Mouse (Mus musculus) stomach, embryonic 15.5 days (tissue): Measurements from ENCODE around the gene Stt3a. TPM values are rescaled to one million over a fixed set of nuclear protein-coding genes. Genes with fewer than 3 reads are reported as not detected.

Experiments used
- ATAC-seq: fragments of 200-750 bp; cut with Nextera tagmentation; 2 replicates; pipeline ENCODE4 v1.8.0; 2017; ENCODE audit warnings: low read depth, moderate number of reproducible peaks, moderate TSS enrichment; ENCODE audit not compliant: insufficient read depth, low FRiP score
- H3K27ac ChIP-seq: fragments of 300-500 bp; sonication (generic); 2 replicates; pipeline ENCODE4 v1.5.1; 2015; ENCODE audit warnings: mild to moderate bottlenecking, inconsistent platforms
- H3K27me3 ChIP-seq: fragments of 300-500 bp; sonication (generic); replicated peaks from 2 replicates; pipeline ENCODE4 v1.6.1; 2015; ENCODE audit warnings: inconsistent platforms
- H3K36me3 ChIP-seq: fragments of 300-500 bp; sonication (generic); 2 replicates; pipeline ENCODE4 v1.6.1; 2015; ENCODE audit warnings: inconsistent platforms
- H3K4me1 ChIP-seq: fragments of 300-500 bp; sonication (generic); 2 replicates; pipeline ENCODE4 v1.6.1; 2015; ENCODE audit warnings: inconsistent platforms
- H3K4me2 ChIP-seq: fragments of 300-500 bp; sonication (generic); 2 replicates; pipeline ENCODE4 v1.6.1; 2015; ENCODE audit warnings: mild to moderate bottlenecking, inconsistent platforms
- H3K4me3 ChIP-seq: fragments of 300-500 bp; sonication (generic); replicated peaks from 2 replicates; pipeline ENCODE4 v1.5.1; 2015; ENCODE audit warnings: inconsistent platforms
- H3K9ac ChIP-seq: fragments of 300-500 bp; sonication (generic); 2 replicates; pipeline ENCODE4 v1.6.1; 2015; ENCODE audit warnings: inconsistent platforms
- H3K9me3 ChIP-seq: fragments of 300-500 bp; sonication (generic); 2 replicates; pipeline ENCODE4 v1.6.1; 2016; ENCODE audit warnings: inconsistent platforms
- WGBS: fragments of 180-500 bp; shearing (Covaris S2); methylation state at CpG from one replicate; pipeline ENCODE4 v1.1.7; 2015; 5-methylcytosine and 5-hydroxymethylcytosine counted together
- polyA plus RNA-seq: library from polyadenylated mRNA; unstranded; fragments of >200 nt; fragmentation: Nextera tagmentation; extraction: Ambion mirVana; gene quantifications from 2 replicates; pipeline ENCODE4 v1.2.1, GENCODE M21; 2015

Stt3a gene
- 271 and 354 TPM in 2 replicates for polyA plus RNA-seq

DNA sequence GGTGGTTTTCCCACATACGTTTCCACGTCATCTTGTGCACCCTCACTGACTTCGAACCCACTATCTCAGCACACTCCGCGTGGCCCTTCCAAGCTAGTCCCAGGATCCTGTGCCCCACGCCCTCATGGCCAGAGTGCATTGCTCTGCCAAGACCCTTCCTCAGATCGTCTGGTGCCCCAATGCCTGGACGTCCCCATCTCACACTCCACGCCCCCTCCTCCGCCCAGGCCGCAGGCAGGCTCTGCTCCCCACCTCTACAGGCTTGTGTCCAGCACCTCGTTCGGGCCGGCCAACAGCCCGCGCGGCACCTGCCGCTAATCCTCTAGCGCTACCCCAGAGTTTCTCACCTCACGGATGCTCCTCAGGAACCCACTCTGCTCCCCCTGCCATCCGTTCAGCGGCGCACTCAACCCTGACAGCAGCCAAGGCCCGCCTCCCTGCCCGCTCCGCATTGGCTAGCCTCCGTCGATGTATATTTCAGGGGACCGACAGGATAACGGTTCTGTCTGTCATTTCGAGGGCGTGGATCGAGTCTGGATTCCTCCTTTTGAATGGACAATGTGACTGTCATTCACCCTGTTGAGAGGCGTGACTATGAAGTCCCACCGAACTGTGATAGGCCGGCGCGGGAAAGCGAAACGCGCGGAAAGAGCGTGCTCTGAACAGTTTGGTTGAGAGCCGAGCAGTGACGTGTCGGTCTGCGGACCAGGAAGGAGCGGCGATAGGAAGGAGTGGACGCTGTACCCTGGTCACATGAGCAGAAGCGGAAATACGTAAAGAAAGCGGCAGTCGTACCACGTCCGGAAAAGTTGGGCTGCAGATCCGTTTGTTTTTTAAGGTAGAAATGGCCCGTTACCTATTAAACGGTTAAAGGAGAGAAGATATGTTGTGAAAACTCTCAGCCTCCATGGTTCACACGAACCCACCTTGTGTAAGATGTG, at the start of gene Stt3a:
Gene Stt3a, minus strand, starts transcription at position 477 of the 941 bp plus-strand sequence.
- Histone ChIP-seq H3K36me3 (peaks cover 11% of the 10 kb centered on the region), H3K9ac (peak within 1 kb of the TSS; percentile 90), H3K27me3 (no peaks in the 10 kb centered on the region), H3K9me3 (no peaks in the 10 kb centered on the region), H3K4me2 (peak within 1 kb of the TSS; percentile 71), H3K4me3 (peak within 1 kb of the TSS; percentile 99), H3K4me1 (0 out of 2 replicates have a peak, but pooled peaks cover 2% of the 10 kb centered on the region), H3K27ac (peak within 1 kb of the TSS; percentile 92)
- ATAC-seq = peak; percentile 100
- under 1% methylated on average over 60 of the region's 60 CpGs for WGBS

DNA sequence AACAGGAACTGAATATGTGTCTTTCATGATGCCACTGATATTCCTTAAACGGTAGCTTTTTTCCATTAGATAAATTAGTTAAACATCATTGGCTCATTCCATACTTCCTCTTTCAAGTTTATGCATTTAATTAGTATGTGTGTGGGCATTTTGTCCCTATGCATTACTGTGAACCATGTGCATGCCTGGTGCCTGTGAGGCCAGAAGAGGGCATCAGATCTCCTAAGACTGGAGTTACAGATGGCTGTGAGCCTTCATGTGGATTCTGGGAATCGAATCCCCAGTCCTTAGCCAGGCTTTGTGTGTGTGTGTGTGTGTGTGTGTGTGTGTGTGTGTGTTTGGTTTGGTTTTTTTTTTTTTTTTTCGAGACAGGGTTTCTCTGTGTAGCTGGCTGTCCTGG, 47.0 kb upstream of the Stt3a start:
- Histone ChIP-seq H3K4me1 (no peaks in the 10 kb centered on the region), H3K36me3 (no peaks in the 10 kb centered on the region), H3K9ac (no peak overlapping the region), H3K27me3 (no peaks in the 10 kb centered on the region), H3K4me3 (no peak overlapping the region), H3K9me3 (no peaks in the 10 kb centered on the region), H3K27ac (no peak overlapping the region), H3K4me2 (no peak overlapping the region)
- ATAC-seq = no peak
- 51% methylated on average over 3 of the region's 3 CpGs for WGBS

- ATAC-seq = no peak
- Histone ChIP-seq H3K27ac (no peak overlapping the region), H3K9me3 (no peaks in the 10 kb centered on the region), H3K27me3 (no peaks in the 10 kb centered on the region), H3K4me1 (no peaks in the 10 kb centered on the region), H3K9ac (no peak overlapping the region), H3K4me3 (no peak overlapping the region), H3K4me2 (no peak overlapping the region), H3K36me3 (no peaks in the 10 kb centered on the region)
- 78% methylated on average over 5 of the region's 5 CpGs for WGBS
Observed at GRCm38 (mm10) chr9:36808126-36808785, 40.8 kb upstream of the Stt3a start.

- 78% methylated on average over 3 of the region's 3 CpGs for WGBS
Observed at GRCm38 (mm10) chr9:36805256-36805975, 37.9 kb upstream of the Stt3a start.

DNA sequence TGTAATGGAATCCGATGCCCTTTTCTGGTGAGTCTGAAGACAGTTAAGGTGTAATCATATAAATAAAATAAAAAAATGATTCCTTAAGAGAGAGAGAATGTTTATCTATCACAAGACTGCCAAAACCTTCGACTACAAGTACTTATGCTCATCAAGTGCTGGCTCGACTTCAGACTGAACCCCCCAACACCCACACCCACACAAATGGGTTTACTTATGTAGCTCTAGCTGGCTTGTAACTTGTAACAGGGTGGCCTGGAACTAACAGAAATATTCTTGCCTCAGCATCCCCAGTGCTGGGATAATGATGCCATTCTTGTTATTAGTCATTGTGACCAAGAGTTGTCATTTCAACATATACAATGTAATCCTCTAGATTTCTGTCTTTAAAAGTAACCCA, 36.4 kb upstream of the Stt3a start:
- H3K36me3 ChIP-seq = no peaks in the 10 kb centered on the region
- H3K27me3 ChIP-seq = no peaks in the 10 kb centered on the region
- no peak overlapping the region for H3K27ac ChIP-seq
- no peak overlapping the region for H3K4me3 ChIP-seq
- H3K4me1 ChIP-seq = no peaks in the 10 kb centered on the region
- H3K9me3 ChIP-seq = no peaks in the 10 kb centered on the region
- H3K9ac ChIP-seq = no peak overlapping the region
- no peak overlapping the region for H3K4me2 ChIP-seq
- no peak for ATAC-seq
- WGBS = 73% methylated on average over 3 of the region's 3 CpGs

More at GRCm38 (mm10) chr9:36805256-36805975, 37.9 kb upstream of the Stt3a start:
- H3K36me3 ChIP-seq = no peaks in the 10 kb centered on the region
- H3K9me3 ChIP-seq = no peaks in the 10 kb centered on the region
- H3K4me1 ChIP-seq = no peaks in the 10 kb centered on the region
- no peaks in the 10 kb centered on the region for H3K27me3 ChIP-seq
- H3K4me3 ChIP-seq = no peak overlapping the region
- ATAC-seq = no peak
- H3K9ac ChIP-seq = no peak overlapping the region
- no peak overlapping the region for H3K27ac ChIP-seq
- no peak overlapping the region for H3K4me2 ChIP-seq

DNA sequence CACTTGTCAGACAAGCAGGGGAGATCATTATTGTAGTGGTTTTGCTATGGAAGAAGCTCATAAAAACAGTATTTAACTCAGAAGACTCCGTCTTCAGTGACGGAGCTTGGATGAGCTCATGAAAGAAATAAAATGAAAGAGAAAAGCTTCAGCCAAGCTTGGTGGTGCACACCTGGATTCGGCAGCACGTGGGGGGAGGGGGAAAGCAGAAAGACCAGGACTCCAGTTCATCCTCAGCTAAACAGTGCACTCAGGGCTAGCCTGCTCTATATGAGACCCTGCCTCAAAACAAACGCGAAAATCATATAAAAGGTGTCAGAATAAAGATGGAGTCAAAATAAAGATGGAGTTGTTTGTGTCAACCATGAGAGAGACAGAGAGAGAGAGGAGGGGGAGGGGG, 35.9 kb upstream of the Stt3a start:
- Histone ChIP-seq H3K27ac (no peak overlapping the region), H3K36me3 (no peaks in the 10 kb centered on the region), H3K27me3 (no peaks in the 10 kb centered on the region), H3K4me2 (no peak overlapping the region), H3K4me3 (no peak overlapping the region), H3K9me3 (no peaks in the 10 kb centered on the region), H3K4me1 (no peaks in the 10 kb centered on the region), H3K9ac (no peak overlapping the region)
- ATAC-seq = no peak
- 74% methylated on average over 6 of the region's 6 CpGs for WGBS

DNA sequence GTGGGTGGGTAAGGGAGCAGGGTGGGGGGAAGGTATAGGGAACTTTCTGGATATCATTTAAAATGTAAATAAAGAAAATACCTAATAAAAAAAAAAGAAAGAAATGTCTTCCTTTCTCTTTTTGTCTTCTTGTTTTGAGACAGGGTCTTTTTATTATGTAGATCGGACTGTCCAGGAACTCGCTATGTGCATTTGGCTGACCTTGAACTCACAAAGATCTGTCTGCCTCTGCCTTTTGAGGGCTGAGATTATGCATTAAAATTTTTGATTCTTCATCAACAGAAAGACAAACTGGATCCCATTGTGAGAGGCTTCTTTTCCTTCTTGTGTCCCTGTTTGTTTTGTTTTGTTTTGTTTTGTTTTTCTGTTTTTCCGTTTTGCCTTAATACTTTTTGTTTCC, 35.5 kb upstream of the Stt3a start:
- 87% methylated on average over 3 of the region's 3 CpGs for WGBS
- Histone ChIP-seq H3K36me3 (no peaks in the 10 kb centered on the region), H3K27me3 (no peaks in the 10 kb centered on the region)

GRCm38 (mm10) chr9:36801961-36802360, 34.5 kb upstream of the Stt3a start:
- Histone ChIP-seq H3K4me3 (no peak overlapping the region), H3K4me1 (no peaks in the 10 kb centered on the region), H3K4me2 (no peak overlapping the region), H3K36me3 (no peaks in the 10 kb centered on the region), H3K9me3 (no peaks in the 10 kb centered on the region), H3K9ac (no peak overlapping the region), H3K27ac (no peak overlapping the region), H3K27me3 (no peaks in the 10 kb centered on the region)
- WGBS = 79% methylated on average over 2 of the region's 2 CpGs
- ATAC-seq = no peak

More for the DNA sequence above, 35.5 kb upstream of the Stt3a start:
- Histone ChIP-seq H3K9me3 (no peaks in the 10 kb centered on the region), H3K27ac (no peak overlapping the region), H3K4me2 (no peak overlapping the region), H3K9ac (no peak overlapping the region), H3K4me1 (no peaks in the 10 kb centered on the region), H3K4me3 (no peak overlapping the region)
- no peak for ATAC-seq

GRCm38 (mm10) chr9:36796781-36797555, 29.5 kb upstream of the Stt3a start, which contains the start of gene Ei24:
TSS of gene Ei24 (minus strand) at chr9:36797393.
- WGBS = under 1% methylated on average over 57 of the region's 66 CpGs
- Histone ChIP-seq H3K4me3 (peak within 1 kb of the TSS; percentile 97), H3K27me3 (no peaks in the 10 kb centered on the region), H3K4me1 (peaks cover 3% of the 10 kb centered on the region; the same call in 1 of the 2 replicates), H3K36me3 (0 out of 2 replicates have a peak, but pooled peaks cover 2% of the 10 kb centered on the region), H3K4me2 (peak within 1 kb of the TSS; percentile 75), H3K27ac (peak within 1 kb of the TSS; percentile 76), H3K9me3 (no peaks in the 10 kb centered on the region), H3K9ac (peak within 1 kb of the TSS; percentile 95)
- peak; percentile 98 for ATAC-seq

DNA sequence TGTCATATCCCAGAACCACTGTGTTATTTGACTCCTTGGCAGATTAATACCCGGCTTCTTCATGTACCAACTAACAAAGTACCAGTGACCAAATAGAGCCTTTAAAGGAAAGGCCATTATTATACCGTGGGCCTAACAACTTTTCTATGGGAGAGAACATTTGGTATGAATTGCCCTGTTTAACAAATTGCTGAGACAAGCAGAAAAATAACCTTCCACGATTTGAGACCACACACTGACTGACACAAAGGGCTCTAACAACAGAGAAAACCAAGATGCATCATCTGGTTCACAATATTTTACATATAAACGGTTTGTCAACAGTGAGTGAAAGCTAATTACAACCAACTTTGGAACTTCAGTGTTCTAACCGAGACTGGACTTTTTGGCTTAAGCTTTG, 28.7 kb upstream of the Stt3a start:
- peak overlapping the region; percentile 75 for H3K4me2 ChIP-seq
- H3K27ac ChIP-seq = no peak overlapping the region
- peaks cover 3% of the 10 kb centered on the region; the same call in 1 of the 2 replicates for H3K4me1 ChIP-seq
- peak overlapping the region; percentile 95; the same call in 1 of the 2 replicates for H3K9ac ChIP-seq
- peak overlapping the region; percentile 97 for H3K4me3 ChIP-seq
- no peak for ATAC-seq
- 13% methylated on average over 5 of the region's 5 CpGs for WGBS
- peaks cover 7% of the 10 kb centered on the region; the same call in 1 of the 2 replicates for H3K36me3 ChIP-seq
- no peaks in the 10 kb centered on the region for H3K9me3 ChIP-seq
- no peaks in the 10 kb centered on the region for H3K27me3 ChIP-seq

DNA sequence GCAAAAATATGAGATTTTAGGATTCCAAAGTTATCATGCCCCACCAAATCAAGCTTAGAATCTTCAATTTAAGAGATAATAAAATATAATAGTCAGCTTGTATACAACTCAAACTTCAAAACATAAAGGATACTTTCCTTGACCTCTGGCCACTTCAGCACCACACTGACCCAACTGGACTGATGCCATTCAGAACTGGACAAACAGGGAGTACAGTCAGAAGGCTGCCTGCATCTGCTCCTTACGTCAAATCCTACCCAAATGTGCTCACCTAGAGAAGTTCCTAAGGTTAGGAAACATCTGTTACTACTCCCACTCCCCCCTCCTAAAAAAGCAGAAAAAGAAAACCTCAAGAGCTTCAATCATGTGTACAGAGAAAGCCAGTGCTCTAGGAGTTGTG, 28.1 kb upstream of the Stt3a start:
- WGBS = 75% methylated on average over 1 of the region's 1 CpGs
- Histone ChIP-seq H3K9me3 (no peaks in the 10 kb centered on the region), H3K4me3 (no peak overlapping the region), H3K4me2 (no peak overlapping the region), H3K9ac (no peak overlapping the region), H3K36me3 (peaks cover 9% of the 10 kb centered on the region; the same call in 1 of the 2 replicates), H3K4me1 (peaks cover 3% of the 10 kb centered on the region; the same call in 1 of the 2 replicates), H3K27me3 (no peaks in the 10 kb centered on the region), H3K27ac (no peak overlapping the region)
- no peak for ATAC-seq
